Mouse (Mus musculus): ENCODE measurements around the gene Rcbtb2. TPM values are rescaled to one million over a fixed set of nuclear protein-coding genes. Genes with fewer than 3 reads are reported as not detected.

The Rcbtb2 gene
- polyA plus RNA-seq, 1 experiment, result 11.8 TPM

GRCm38 (mm10) chr14:73148125-73148524 is 25.3 kb downstream of the Rcbtb2 start:
- TF ChIP-seq TCF3 (IDR thresholded peaks at IDR 0.05; ENCODE audit: insufficient read length, low read depth) (no peak), REST (IDR thresholded peaks at IDR 0.05; ENCODE audit: insufficient read depth, insufficient read length) (no peak)
- H3K36me3 ChIP-seq (ENCODE audit: control insufficient read depth, insufficient read depth), result no peaks in the 10 kb centered on the region
- no peak overlapping the region for H3K4me2 ChIP-seq (ENCODE audit: low read depth)
- no peak overlapping the region for H3ac ChIP-seq (ENCODE audit: control insufficient read depth, insufficient read length)
- H3K4me3 ChIP-seq, result no peak overlapping the region
- no peaks in the 10 kb centered on the region for H3K27me3 ChIP-seq (ENCODE audit: control insufficient read depth, insufficient read depth, insufficient read length)
- H3K79me2 ChIP-seq (ENCODE audit: control insufficient read depth, insufficient read depth), result no peaks in the 10 kb centered on the region

DNA sequence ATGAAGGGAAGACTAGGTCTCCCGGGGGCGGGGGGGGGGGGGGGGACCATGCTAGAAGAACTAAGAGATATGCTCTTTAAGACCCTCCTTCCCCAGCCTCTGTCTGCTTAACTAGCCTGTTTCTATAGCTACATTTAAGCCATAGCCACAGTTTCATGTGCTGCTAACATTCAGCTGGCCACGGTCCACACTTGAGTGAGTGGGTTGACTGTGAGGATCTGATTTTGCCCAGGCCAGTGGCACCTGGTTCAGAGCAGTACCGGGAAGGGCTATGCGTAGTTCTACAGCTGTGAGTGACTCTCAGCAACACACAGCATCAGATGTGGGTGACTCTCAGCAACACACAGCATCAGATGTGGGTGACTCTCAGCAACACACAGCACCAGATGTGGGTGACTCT is 38.5 kb downstream of the Rcbtb2 start:
- no peak overlapping the region for H3ac ChIP-seq (ENCODE audit: control insufficient read depth, insufficient read length)
- no peaks in the 10 kb centered on the region for H3K79me2 ChIP-seq (ENCODE audit: control insufficient read depth, insufficient read depth)
- no peaks in the 10 kb centered on the region for H3K27me3 ChIP-seq (ENCODE audit: control insufficient read depth, insufficient read depth, insufficient read length)
- TF ChIP-seq CEBPB (IDR thresholded peaks at IDR 0.05; ENCODE audit: insufficient read depth, poor library complexity, severe bottlenecking) (no peak), MYOD1 (IDR thresholded peaks at IDR 0.05; ENCODE audit: control insufficient read depth in 1 of 3, insufficient read length in 2 of 3, low read depth in 2 of 3) (no peak), REST (IDR thresholded peaks at IDR 0.05; ENCODE audit: insufficient read depth, insufficient read length) (no peak), MYOG (IDR thresholded peaks at IDR 0.05; ENCODE audit: control insufficient read depth in 1 of 3, insufficient read depth in 1 of 3, insufficient read length in 2 of 3, low read depth in 2 of 3) (no peak), TCF12 (IDR thresholded peaks at IDR 0.05; ENCODE audit: insufficient read depth, poor library complexity, severe bottlenecking) (no peak), POLR2A (IDR thresholded peaks at IDR 0.05; ENCODE audit: insufficient read length, low read depth) (no peak), USF1 (IDR thresholded peaks at IDR 0.05; ENCODE audit: low read depth) (no peak), E2F4 (IDR thresholded peaks at IDR 0.05; ENCODE audit: insufficient read depth) (no peak), SRF (IDR thresholded peaks at IDR 0.05; ENCODE audit: control insufficient read depth, insufficient read length, low read depth) (no peak), MAX (IDR thresholded peaks at IDR 0.05; ENCODE audit: low read depth) (no peak)
- H3K4me2 ChIP-seq (ENCODE audit: low read depth), result no peak overlapping the region
- no peak overlapping the region for H3K4me3 ChIP-seq
- H3K36me3 ChIP-seq (ENCODE audit: control insufficient read depth, insufficient read depth), result no peaks in the 10 kb centered on the region

DNA sequence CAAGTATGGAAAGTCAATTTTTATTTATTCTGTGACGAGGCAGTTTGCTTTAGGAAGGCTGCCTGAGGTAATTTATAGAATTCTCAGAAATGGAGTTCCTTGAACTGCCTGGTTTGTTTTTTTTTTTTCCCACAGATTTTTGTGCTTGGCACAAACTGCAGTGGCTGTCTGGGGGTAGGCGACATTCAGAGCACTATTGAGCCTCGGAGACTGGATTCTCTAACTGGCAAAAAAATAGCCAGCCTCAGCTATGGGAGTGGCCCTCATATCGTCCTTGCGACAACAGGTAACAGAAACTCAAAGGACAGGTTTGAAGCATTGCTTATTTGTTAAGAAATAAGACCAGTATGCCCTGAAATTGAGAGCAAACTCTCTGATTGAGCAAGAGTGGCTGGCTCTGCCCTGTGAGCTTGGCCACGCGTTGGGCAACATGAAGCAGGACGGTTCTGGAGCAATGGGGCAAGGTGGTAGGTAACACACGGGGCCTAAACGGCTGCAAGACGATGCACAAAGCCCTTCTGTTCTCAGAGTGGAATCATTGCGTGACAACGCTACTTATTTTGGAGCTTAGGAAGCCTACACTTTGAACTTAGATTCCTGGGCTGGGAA is 39.5 kb downstream of the Rcbtb2 start:
- TF ChIP-seq SRF (IDR thresholded peaks at IDR 0.05; ENCODE audit: control insufficient read depth, insufficient read length, low read depth) (no peak), POLR2AphosphoS2 (IDR thresholded peaks at IDR 0.05; ENCODE audit: insufficient read length, low read depth) (no peak), TCF12 (IDR thresholded peaks at IDR 0.05; ENCODE audit: insufficient read depth, poor library complexity, severe bottlenecking) (no peak), REST (IDR thresholded peaks at IDR 0.05; ENCODE audit: insufficient read depth, insufficient read length) (no peak), USF1 (IDR thresholded peaks at IDR 0.05; ENCODE audit: low read depth) (no peak), MYOG (IDR thresholded peaks at IDR 0.05; ENCODE audit: control insufficient read depth in 1 of 3, insufficient read depth in 1 of 3, insufficient read length in 2 of 3, low read depth in 2 of 3) (no peak), MAX (IDR thresholded peaks at IDR 0.05; ENCODE audit: low read depth) (no peak), MYOD1 (IDR thresholded peaks at IDR 0.05; ENCODE audit: control insufficient read depth in 1 of 3, insufficient read length in 2 of 3, low read depth in 2 of 3) (no peak), CEBPB (IDR thresholded peaks at IDR 0.05; ENCODE audit: insufficient read depth, poor library complexity, severe bottlenecking) (no peak), TCF3 (IDR thresholded peaks at IDR 0.05; ENCODE audit: insufficient read length, low read depth) (no peak), POLR2A (IDR thresholded peaks at IDR 0.05; ENCODE audit: insufficient read length, low read depth) (no peak), E2F4 (IDR thresholded peaks at IDR 0.05; ENCODE audit: insufficient read depth) (no peak)
- Histone ChIP-seq H3K4me3 (no peak overlapping the region), H3K79me2 (ENCODE audit: control insufficient read depth, insufficient read depth) (no peaks in the 10 kb centered on the region), H3K36me3 (ENCODE audit: control insufficient read depth, insufficient read depth) (no peaks in the 10 kb centered on the region), H3K27me3 (ENCODE audit: control insufficient read depth, insufficient read depth, insufficient read length) (no peaks in the 10 kb centered on the region), H3ac (ENCODE audit: control insufficient read depth, insufficient read length) (no peak overlapping the region), H3K4me2 (ENCODE audit: low read depth) (no peak overlapping the region)

GRCm38 (mm10) chr14:73163363-73163998 is 40.6 kb downstream of the Rcbtb2 start:
- Histone ChIP-seq H3K79me2 (ENCODE audit: control insufficient read depth, insufficient read depth) (no peaks in the 10 kb centered on the region), H3K36me3 (ENCODE audit: control insufficient read depth, insufficient read depth) (no peaks in the 10 kb centered on the region), H3K4me3 (no peak overlapping the region), H3ac (ENCODE audit: control insufficient read depth, insufficient read length) (no peak overlapping the region), H3K27me3 (ENCODE audit: control insufficient read depth, insufficient read depth, insufficient read length) (no peaks in the 10 kb centered on the region), H3K4me2 (ENCODE audit: low read depth) (no peak overlapping the region)
- no peak for TF ChIP-seq CEBPB (IDR thresholded peaks at IDR 0.05; ENCODE audit: insufficient read depth, poor library complexity, severe bottlenecking)
- no peak for TF ChIP-seq POLR2A (IDR thresholded peaks at IDR 0.05; ENCODE audit: insufficient read length, low read depth)
- TF ChIP-seq MYOD1 (IDR thresholded peaks at IDR 0.05; ENCODE audit: control insufficient read depth in 1 of 3, insufficient read length in 2 of 3, low read depth in 2 of 3), result no peak

- no peaks in the 10 kb centered on the region for H3K27me3 ChIP-seq (ENCODE audit: control insufficient read depth, insufficient read depth, insufficient read length)
- no peaks in the 10 kb centered on the region for H3K79me2 ChIP-seq (ENCODE audit: control insufficient read depth, insufficient read depth)
- TF ChIP-seq REST (IDR thresholded peaks at IDR 0.05; ENCODE audit: insufficient read depth, insufficient read length) (no peak), POLR2A (IDR thresholded peaks at IDR 0.05; ENCODE audit: insufficient read length, low read depth) (no peak), USF1 (IDR thresholded peaks at IDR 0.05; ENCODE audit: low read depth) (no peak), MYOG (IDR thresholded peaks at IDR 0.05; ENCODE audit: control insufficient read depth in 1 of 3, insufficient read depth in 1 of 3, insufficient read length in 2 of 3, low read depth in 2 of 3) (no peak), CEBPB (IDR thresholded peaks at IDR 0.05; ENCODE audit: insufficient read depth, poor library complexity, severe bottlenecking) (no peak), TCF3 (IDR thresholded peaks at IDR 0.05; ENCODE audit: insufficient read length, low read depth) (no peak), POLR2AphosphoS2 (IDR thresholded peaks at IDR 0.05; ENCODE audit: insufficient read length, low read depth) (no peak), MAX (IDR thresholded peaks at IDR 0.05; ENCODE audit: low read depth) (no peak), MYOD1 (IDR thresholded peaks at IDR 0.05; ENCODE audit: control insufficient read depth in 1 of 3, insufficient read length in 2 of 3, low read depth in 2 of 3) (no peak), E2F4 (IDR thresholded peaks at IDR 0.05; ENCODE audit: insufficient read depth) (no peak), SRF (IDR thresholded peaks at IDR 0.05; ENCODE audit: control insufficient read depth, insufficient read length, low read depth) (no peak), TCF12 (IDR thresholded peaks at IDR 0.05; ENCODE audit: insufficient read depth, poor library complexity, severe bottlenecking) (no peak)
- no peak overlapping the region for H3ac ChIP-seq (ENCODE audit: control insufficient read depth, insufficient read length)
- H3K36me3 ChIP-seq (ENCODE audit: control insufficient read depth, insufficient read depth), result no peaks in the 10 kb centered on the region
- H3K4me3 ChIP-seq, result no peak overlapping the region
- H3K4me2 ChIP-seq (ENCODE audit: low read depth), result no peak overlapping the region
Observed at GRCm38 (mm10) chr14:73165136-73165535, 42.3 kb downstream of the Rcbtb2 start.

All from myocyte (in vitro differentiated cells).